Mouse (Mus musculus) midbrain, postnatal 0 days (tissue): ENCODE measurements at regions not wholly inside any gene's neighbourhood (a gene's known extent, or its start where the extent isn't known, plus 50 kb on each side); places are given as distances from the start of the nearest gene placed in this dataset.
A peak's percentile ranks its signal among the peaks of the same experiment; 100 is the strongest.

Experiments used
- ATAC-seq: fragments of 200-750 bp; cut with Nextera tagmentation; 2 replicates; pipeline ENCODE4 v1.8.0; 2017; ENCODE audit warnings: moderate number of reproducible peaks, mild to moderate bottlenecking, moderate TSS enrichment, moderate library complexity; ENCODE audit not compliant: low FRiP score
- DNase-seq: peaks from one replicate; pipeline ENCODE4 v3.0.0-alpha.2; 2015; ENCODE audit warnings: low spot score
- H3K27ac ChIP-seq: fragments of 300-500 bp; sonication (generic); 2 replicates; pipeline ENCODE4 v1.5.1; 2014; ENCODE audit warnings: low read depth, mild to moderate bottlenecking, low read length, mixed read lengths
- H3K27me3 ChIP-seq: fragments of 300-500 bp; sonication (generic); 2 replicates; pipeline ENCODE4 v1.6.1; 2014; ENCODE audit warnings: low read length, control low read depth, mixed read lengths; ENCODE audit not compliant: insufficient read depth
- H3K36me3 ChIP-seq: fragments of 300-500 bp; sonication (generic); 2 replicates; pipeline ENCODE4 v1.6.1; 2014; ENCODE audit warnings: low read length, control low read depth, mixed read lengths; ENCODE audit not compliant: insufficient read depth
- H3K4me1 ChIP-seq: fragments of 300-500 bp; sonication (generic); 2 replicates; pipeline ENCODE4 v1.6.1; 2014; ENCODE audit warnings: mild to moderate bottlenecking, control low read depth, antibody characterized with exemption, low read length, mixed read lengths; ENCODE audit not compliant: insufficient read depth
- H3K4me2 ChIP-seq: fragments of 300-500 bp; sonication (generic); 2 replicates; pipeline ENCODE4 v1.6.1; 2014; ENCODE audit warnings: low read depth, mild to moderate bottlenecking, low read length, mixed read lengths; ENCODE audit not compliant: poor library complexity, severe bottlenecking
- H3K4me3 ChIP-seq: fragments of 300-500 bp; sonication (generic); 2 replicates; pipeline ENCODE4 v1.5.1; 2014; ENCODE audit warnings: low read depth, mild to moderate bottlenecking, low read length, moderate library complexity
- H3K9ac ChIP-seq: fragments of 300-500 bp; sonication (generic); replicated peaks from 2 replicates; pipeline ENCODE4 v1.6.1; 2014; ENCODE audit warnings: mild to moderate bottlenecking, low read length, moderate library complexity, mixed read lengths; ENCODE audit not compliant: poor library complexity, severe bottlenecking
- H3K9me3 ChIP-seq: fragments of 300-500 bp; sonication (generic); 2 replicates; pipeline ENCODE4 v1.6.1; 2016; ENCODE audit warnings: low read length, control low read depth
- CTCF ChIP-seq: IDR thresholded peaks from 2 replicates; pipeline ENCODE4 v1.5.1; 2016; ENCODE audit warnings: antibody characterized with exemption, mild to moderate bottlenecking
- WGBS: fragments of 180-500 bp; shearing (Covaris S2); extraction: QIAGEN DNeasy Blood & Tissue Kit; methylation state at CpG from one replicate; pipeline ENCODE4 v1.1.7; 2014; 5-methylcytosine and 5-hydroxymethylcytosine counted together

DNA sequence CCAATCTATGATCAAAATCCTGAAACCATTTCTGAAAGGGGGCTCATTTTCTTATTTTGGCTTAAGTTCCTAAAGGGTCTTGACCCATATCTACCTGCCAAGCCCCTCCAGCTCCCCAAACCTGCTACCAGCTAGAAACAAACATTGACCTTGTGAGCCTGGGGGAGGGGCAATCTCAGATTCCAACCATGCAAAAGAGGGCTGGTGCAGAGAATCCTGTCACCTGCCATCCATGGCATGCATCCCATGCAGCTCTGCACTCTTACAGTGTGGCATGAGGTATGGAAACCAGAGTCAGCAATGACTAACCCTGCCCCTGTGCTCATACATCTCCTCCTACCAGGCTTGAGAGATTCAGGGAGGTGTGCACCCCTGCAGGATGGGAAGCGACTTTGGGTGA is 90.3 kb upstream of the Kdm8 start:
- ATAC-seq (no peak), DNase-seq (no peak)
- TF ChIP-seq CTCF, result no peak
- Histone ChIP-seq H3K9me3 (no peaks in the 10 kb centered on the region), H3K4me3 (no peak overlapping the region), H3K4me2 (no peak overlapping the region), H3K27ac (no peak overlapping the region), H3K9ac (no peak overlapping the region), H3K4me1 (no peaks in the 10 kb centered on the region), H3K27me3 (no peaks in the 10 kb centered on the region), H3K36me3 (no peaks in the 10 kb centered on the region)
- 95% methylated on average over 1 of the region's 1 CpGs for WGBS

DNA sequence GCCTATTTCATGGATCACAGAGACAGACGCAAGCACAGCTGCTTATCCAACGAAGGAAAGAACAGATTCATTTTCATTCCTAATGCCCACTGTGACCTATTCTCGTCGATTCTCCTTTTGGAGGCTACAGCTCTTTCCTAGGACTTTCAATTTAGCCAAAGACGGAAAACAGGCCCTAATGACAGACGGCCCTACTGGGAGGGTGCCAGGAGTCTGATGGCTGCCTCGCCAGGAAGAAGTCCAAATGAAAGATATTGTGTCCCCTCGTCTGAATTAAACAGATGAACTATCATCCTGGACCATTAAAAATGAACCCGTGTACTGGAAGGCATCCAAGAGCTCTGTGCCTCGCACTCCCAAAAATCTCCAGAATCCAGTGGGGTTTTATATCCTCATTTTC is 89.5 kb upstream of the Kdm8 start:
- H3K9me3 ChIP-seq, result no peaks in the 10 kb centered on the region
- H3K9ac ChIP-seq, result no peak overlapping the region
- 58% methylated on average over 10 of the region's 10 CpGs for WGBS
- no peaks in the 10 kb centered on the region for H3K4me1 ChIP-seq
- no peaks in the 10 kb centered on the region for H3K36me3 ChIP-seq
- no peaks in the 10 kb centered on the region for H3K27me3 ChIP-seq
- no peak for TF ChIP-seq CTCF
- H3K4me3 ChIP-seq, result no peak overlapping the region
- no peak overlapping the region for H3K4me2 ChIP-seq
- H3K27ac ChIP-seq, result no peak overlapping the region
- DNase-seq (peak; percentile 22), ATAC-seq (no peak)

DNA sequence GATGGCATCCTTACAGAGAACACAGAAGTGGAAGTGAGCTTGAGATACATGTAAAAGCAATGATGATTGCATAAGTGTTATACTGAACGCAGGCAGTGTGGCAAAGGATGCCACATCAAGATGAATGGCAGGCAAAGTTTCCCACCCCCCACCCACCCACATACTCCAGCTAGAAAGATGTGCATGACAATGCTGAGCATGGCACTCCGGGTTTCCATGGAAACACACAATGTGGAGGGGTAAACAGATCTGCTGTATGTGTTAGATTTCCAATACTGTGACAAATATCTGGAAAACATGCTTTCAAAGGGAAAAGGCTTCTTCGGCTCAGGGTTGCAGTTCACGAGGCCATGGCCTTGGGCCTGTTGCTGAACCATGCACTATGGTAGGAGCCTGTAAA is 86.5 kb upstream of the Kdm8 start:
- no peaks in the 10 kb centered on the region for H3K4me1 ChIP-seq
- no peak overlapping the region for H3K9ac ChIP-seq
- no peak overlapping the region for H3K4me3 ChIP-seq
- ATAC-seq (no peak), DNase-seq (peak; percentile 47)
- no peak overlapping the region for H3K27ac ChIP-seq
- no peaks in the 10 kb centered on the region for H3K9me3 ChIP-seq
- no peak overlapping the region for H3K4me2 ChIP-seq
- 43% methylated on average over 4 of the region's 4 CpGs for WGBS
- TF ChIP-seq CTCF, result no peak
- H3K27me3 ChIP-seq, result no peaks in the 10 kb centered on the region
- no peaks in the 10 kb centered on the region for H3K36me3 ChIP-seq

DNA sequence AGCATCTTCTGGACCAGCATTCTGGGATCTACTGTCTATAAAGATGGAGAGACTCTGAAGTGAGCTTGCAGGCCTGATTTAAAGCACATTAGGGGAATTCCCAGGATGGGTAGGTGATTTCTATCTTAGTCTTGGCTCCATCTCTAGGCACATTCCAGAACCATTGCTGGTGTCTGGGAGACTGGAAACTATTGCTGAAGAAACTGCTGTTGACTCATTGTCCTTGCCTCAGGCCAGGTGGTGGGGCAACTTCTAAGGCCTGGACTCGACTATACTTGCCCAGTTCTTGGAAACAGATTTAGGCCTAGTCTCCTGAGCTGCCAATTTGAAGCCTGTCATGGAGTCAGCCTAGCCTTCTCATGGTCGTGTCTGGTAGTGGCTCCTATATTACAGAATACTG is 61.5 kb upstream of the Kdm8 start:
- H3K4me2 ChIP-seq, result no peak overlapping the region
- no peaks in the 10 kb centered on the region for H3K36me3 ChIP-seq
- no peak overlapping the region for H3K27ac ChIP-seq
- DNase-seq (no peak), ATAC-seq (no peak)
- no peaks in the 10 kb centered on the region for H3K4me1 ChIP-seq
- no peak overlapping the region for H3K9ac ChIP-seq
- H3K4me3 ChIP-seq, result no peak overlapping the region
- no peak for TF ChIP-seq CTCF
- WGBS, result 72% methylated on average over 2 of the region's 2 CpGs
- H3K27me3 ChIP-seq, result no peaks in the 10 kb centered on the region
- H3K9me3 ChIP-seq, result no peaks in the 10 kb centered on the region

DNA sequence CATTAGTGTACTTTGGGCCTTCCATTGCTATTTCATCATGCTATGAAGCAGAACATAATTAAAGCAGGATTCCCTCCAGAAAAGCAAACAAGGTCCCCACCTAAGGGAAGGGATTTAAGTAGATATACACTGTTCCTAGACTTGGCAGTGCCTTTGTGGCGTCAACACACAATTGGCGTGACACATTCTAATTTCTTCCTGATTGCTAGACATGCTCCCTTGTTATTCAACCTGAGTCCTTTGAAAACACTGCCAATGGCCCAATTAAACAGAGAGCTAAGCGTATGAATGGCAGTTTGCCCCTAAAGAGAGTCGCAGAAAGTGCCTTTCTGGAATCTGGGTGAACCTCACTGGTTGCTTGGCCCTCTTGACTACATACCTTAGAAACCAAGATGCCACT is 60.3 kb upstream of the Kdm8 start:
- Histone ChIP-seq H3K9me3 (no peaks in the 10 kb centered on the region), H3K4me3 (no peak overlapping the region), H3K4me1 (no peaks in the 10 kb centered on the region), H3K4me2 (no peak overlapping the region), H3K9ac (no peak overlapping the region), H3K36me3 (no peaks in the 10 kb centered on the region), H3K27ac (no peak overlapping the region), H3K27me3 (no peaks in the 10 kb centered on the region)
- DNase-seq (no peak), ATAC-seq (no peak)
- TF ChIP-seq CTCF, result no peak
- WGBS, result 70% methylated on average over 4 of the region's 4 CpGs

DNA sequence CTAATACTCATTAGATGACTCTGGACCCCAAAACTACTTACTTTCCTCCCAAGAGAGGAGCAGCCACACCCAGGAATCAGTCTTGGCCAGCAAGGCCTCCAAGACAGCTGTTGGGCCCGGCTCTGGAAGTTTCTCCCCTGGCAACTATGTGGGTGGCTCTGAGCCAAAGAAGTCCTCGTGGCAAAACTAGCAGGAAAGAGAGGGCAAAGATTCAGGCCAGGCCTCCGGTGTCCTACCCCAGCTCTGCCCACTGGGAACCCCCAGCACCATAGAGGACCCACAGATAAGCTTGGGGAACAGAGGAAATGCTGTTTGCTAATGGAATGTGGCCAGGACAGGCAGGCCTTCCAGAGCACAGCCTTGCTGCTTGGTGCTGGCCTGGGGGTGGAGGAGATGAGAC is 51.9 kb upstream of the Kdm8 start:
- Histone ChIP-seq H3K9me3 (no peaks in the 10 kb centered on the region), H3K27me3 (no peaks in the 10 kb centered on the region), H3K4me1 (no peaks in the 10 kb centered on the region), H3K4me2 (peak overlapping the region; percentile 71), H3K27ac (no peak overlapping the region), H3K36me3 (no peaks in the 10 kb centered on the region), H3K9ac (no peak overlapping the region), H3K4me3 (no peak overlapping the region)
- no peak for ATAC-seq
- DNase-seq, result peak; percentile 14
- 61% methylated on average over 3 of the region's 3 CpGs for WGBS
- TF ChIP-seq CTCF, result no peak

DNA sequence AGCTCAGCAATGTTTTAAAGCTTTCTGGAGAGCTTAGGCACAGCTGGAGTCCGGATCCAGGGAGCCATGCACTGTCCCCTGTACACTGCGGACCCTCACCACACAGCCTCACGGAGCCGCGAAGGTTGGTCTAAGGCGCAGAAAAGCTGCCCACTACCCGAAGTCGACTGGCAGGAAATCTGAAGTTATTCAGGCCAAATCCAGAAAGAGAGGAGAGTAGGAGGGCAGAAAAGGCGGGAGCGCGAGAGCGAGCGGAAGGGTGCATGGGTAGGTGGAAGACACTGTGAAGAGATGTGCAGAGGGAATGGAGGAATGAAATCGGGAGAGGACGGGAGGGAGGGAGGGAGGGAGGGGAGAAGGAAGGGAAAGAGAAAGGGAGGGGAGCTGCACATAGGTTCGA is 51.2 kb upstream of the Kdm8 start:
- no peak for TF ChIP-seq CTCF
- H3K9me3 ChIP-seq, result no peaks in the 10 kb centered on the region
- DNase-seq (peak; percentile 13), ATAC-seq (peak; percentile 42)
- H3K9ac ChIP-seq, result peak overlapping the region; percentile 42
- no peaks in the 10 kb centered on the region for H3K27me3 ChIP-seq
- H3K4me3 ChIP-seq, result peak overlapping the region; percentile 38
- H3K36me3 ChIP-seq, result no peaks in the 10 kb centered on the region
- H3K4me1 ChIP-seq, result no peaks in the 10 kb centered on the region
- peak overlapping the region; percentile 71 for H3K4me2 ChIP-seq
- H3K27ac ChIP-seq, result peak overlapping the region; percentile 65
- 1% methylated on average over 13 of the region's 16 CpGs for WGBS
